Mouse (Mus musculus) liver, postnatal 0 days (tissue): Measurements from ENCODE around the gene Tiam1.

Experiments
- CTCF ChIP-seq: sonication (generic); IDR thresholded peaks from 2 replicates; pipeline ENCODE4 v1.5.1; 2016; ENCODE audit warnings: antibody characterized with exemption, low read depth
- EP300 ChIP-seq: IDR thresholded peaks from 2 replicates; pipeline ENCODE4 v1.6.1; 2016; ENCODE audit warnings: antibody characterized with exemption, low read depth, mild to moderate bottlenecking

GRCm38 (mm10) chr16:89914946-89915345 lies 228.6 kb downstream of the Tiam1 start:
- no peak for TF ChIP-seq EP300
- no peak for TF ChIP-seq CTCF
